Mouse (Mus musculus) intestine, postnatal 0 days (tissue): ENCODE data around the gene Creld2. TPM values are rescaled to one million over a fixed set of nuclear protein-coding genes. Genes with fewer than 3 reads are reported as not detected.

Experiments used
- ATAC-seq: fragments of 200-750 bp; cut with Nextera tagmentation; 2 replicates; pipeline ENCODE4 v1.8.0; 2017; ENCODE audit warnings: mild to moderate bottlenecking, moderate TSS enrichment, moderate library complexity
- H3K27ac ChIP-seq: fragments of 300-500 bp; sonication (generic); 2 replicates; pipeline ENCODE4 v1.5.1; 2014; ENCODE audit warnings: mild to moderate bottlenecking, low read depth, low read length, moderate library complexity
- H3K27me3 ChIP-seq: fragments of 300-500 bp; sonication (generic); replicated peaks from 2 replicates; pipeline ENCODE4 v1.6.1; 2014; ENCODE audit warnings: low read length, mixed read lengths; ENCODE audit not compliant: control insufficient read depth, insufficient read depth
- H3K36me3 ChIP-seq: fragments of 300-500 bp; sonication (generic); 2 replicates; pipeline ENCODE4 v1.6.1; 2014; ENCODE audit warnings: mild to moderate bottlenecking, moderate library complexity; ENCODE audit not compliant: control insufficient read depth, insufficient read depth
- H3K4me1 ChIP-seq: fragments of 300-500 bp; sonication (generic); replicated peaks from 2 replicates; pipeline ENCODE4 v1.6.1; 2014; ENCODE audit warnings: antibody characterized with exemption, low read length, mixed read lengths; ENCODE audit not compliant: control insufficient read depth, insufficient read depth
- H3K4me2 ChIP-seq: fragments of 300-500 bp; sonication (generic); replicated peaks from 2 replicates; pipeline ENCODE4 v1.6.1; 2014; ENCODE audit warnings: low read depth, mild to moderate bottlenecking, moderate library complexity
- H3K4me3 ChIP-seq: fragments of 300-500 bp; sonication (generic); 2 replicates; pipeline ENCODE4 v1.5.1; 2014; ENCODE audit warnings: low read depth, low read length
- H3K9ac ChIP-seq: fragments of 300-500 bp; sonication (generic); 2 replicates; pipeline ENCODE4 v1.6.1; 2014; ENCODE audit warnings: mild to moderate bottlenecking, low read depth, low read length
- H3K9me3 ChIP-seq: fragments of 300-500 bp; sonication (generic); 2 replicates; pipeline ENCODE4 v1.6.1; 2016; ENCODE audit warnings: mixed run types; ENCODE audit not compliant: control insufficient read depth
- CTCF ChIP-seq: sonication (generic); IDR thresholded peaks from 2 replicates; pipeline ENCODE4 v1.5.1; 2016; ENCODE audit warnings: low read depth, mild to moderate bottlenecking, control low read depth, antibody characterized with exemption, moderate library complexity
- WGBS: fragments of 180-500 bp; shearing (Covaris S2); extraction: QIAGEN DNeasy Blood & Tissue Kit; methylation state at CpG from one replicate; pipeline ENCODE4 v1.1.7; 2014; 5-methylcytosine and 5-hydroxymethylcytosine counted together
- polyA plus RNA-seq: library from polyadenylated mRNA; unstranded; fragments of >200 nt; fragmentation: Nextera tagmentation; extraction: Ambion mirVana; gene quantifications from 2 replicates; pipeline ENCODE4 v1.2.1, GENCODE M21; 2015

Creld2 gene
- polyA plus RNA-seq, 1 experiment from 2014 or later: 67.9 TPM

GRCm38 (mm10) chr15:88859206-88859970 lies 39.9 kb downstream of the Creld2 start:
- Histone ChIP-seq H3K4me3 (no peak overlapping the region), H3K4me1 (peaks cover 3% of the 10 kb centered on the region), H3K9ac (no peak overlapping the region), H3K9me3 (no peaks in the 10 kb centered on the region), H3K27me3 (no peaks in the 10 kb centered on the region), H3K27ac (no peak overlapping the region), H3K4me2 (no peak overlapping the region), H3K36me3 (0 out of 2 replicates have a peak, but pooled peaks cover 3% of the 10 kb centered on the region)
- no peak for TF ChIP-seq CTCF
- WGBS: 74% methylated on average over 8 of the region's 8 CpGs
- no peak for ATAC-seq

- no peak for TF ChIP-seq CTCF
- 89% methylated on average over 3 of the region's 3 CpGs for WGBS
- Histone ChIP-seq H3K27ac (no peak overlapping the region), H3K4me3 (no peak overlapping the region), H3K4me1 (peaks cover 8% of the 10 kb centered on the region; the same call in 1 of the 2 replicates), H3K9me3 (no peaks in the 10 kb centered on the region), H3K27me3 (no peaks in the 10 kb centered on the region), H3K9ac (no peak overlapping the region), H3K4me2 (no peak overlapping the region), H3K36me3 (peaks cover 17% of the 10 kb centered on the region; the same call in 1 of the 2 replicates)
- ATAC-seq: no peak
Observed at GRCm38 (mm10) chr15:88860781-88861180, 41.3 kb downstream of the Creld2 start.

GRCm38 (mm10) chr15:88861772-88862622 lies 42.6 kb downstream of the Creld2 start, which contains the start of gene Pim3:
Gene Pim3, plus strand, starts transcription at chr15:88862186.
- no peaks in the 10 kb centered on the region for H3K9me3 ChIP-seq
- ATAC-seq: peak; percentile 81
- peak within 1 kb of the TSS; percentile 97 for H3K27ac ChIP-seq
- H3K4me2 ChIP-seq: peak within 1 kb of the TSS; percentile 74
- WGBS: under 1% methylated on average over 105 of the region's 107 CpGs
- H3K4me1 ChIP-seq: peaks cover 9% of the 10 kb centered on the region; the same call in 1 of the 2 replicates
- peak within 1 kb of the TSS; percentile 91 for H3K9ac ChIP-seq
- no peaks in the 10 kb centered on the region for H3K27me3 ChIP-seq
- H3K36me3 ChIP-seq: peaks cover 17% of the 10 kb centered on the region; the same call in 1 of the 2 replicates
- TF ChIP-seq CTCF: peak; percentile 2; the same call in 1 of the 2 replicates
- H3K4me3 ChIP-seq: peak within 1 kb of the TSS; percentile 83

- under 1% methylated on average over 81 of the region's 98 CpGs for WGBS
- H3K9ac ChIP-seq: peak overlapping the region; percentile 91
- TF ChIP-seq CTCF: peak; percentile 28; the same call in 1 of the 2 replicates
- peaks cover 9% of the 10 kb centered on the region for H3K4me1 ChIP-seq
- no peaks in the 10 kb centered on the region for H3K27me3 ChIP-seq
- peaks cover 17% of the 10 kb centered on the region; the same call in 1 of the 2 replicates for H3K36me3 ChIP-seq
- H3K27ac ChIP-seq: peak overlapping the region; percentile 97
- H3K4me3 ChIP-seq: peak overlapping the region; percentile 83
- peak overlapping the region; percentile 74 for H3K4me2 ChIP-seq
- H3K9me3 ChIP-seq: no peaks in the 10 kb centered on the region
- no peak for ATAC-seq
Observed at GRCm38 (mm10) chr15:88862881-88863694, 43.6 kb downstream of the Creld2 start.

GRCm38 (mm10) chr15:88863695-88864231 lies 44.3 kb downstream of the Creld2 start:
- Histone ChIP-seq H3K9me3 (no peaks in the 10 kb centered on the region), H3K4me2 (peak overlapping the region; percentile 74), H3K9ac (peak overlapping the region; percentile 91), H3K36me3 (peaks cover 17% of the 10 kb centered on the region; the same call in 1 of the 2 replicates), H3K27ac (peak overlapping the region; percentile 97), H3K27me3 (no peaks in the 10 kb centered on the region), H3K4me3 (peak overlapping the region; percentile 83), H3K4me1 (peaks cover 9% of the 10 kb centered on the region)
- peak; percentile 67 for ATAC-seq
- WGBS: under 1% methylated on average over 33 of the region's 39 CpGs
- TF ChIP-seq CTCF: peak; percentile 28
